Mouse (Mus musculus) liver, postnatal 0 days (tissue): ENCODE results near the gene Gm436.

Experiments
- CTCF ChIP-seq: sonication (generic); IDR thresholded peaks from 2 replicates; pipeline ENCODE4 v1.5.1; 2016; ENCODE audit warnings: antibody characterized with exemption, low read depth
- EP300 ChIP-seq: IDR thresholded peaks from 2 replicates; pipeline ENCODE4 v1.6.1; 2016; ENCODE audit warnings: antibody characterized with exemption, low read depth, mild to moderate bottlenecking

- TF ChIP-seq CTCF (no peak), EP300 (no peak)
These were observed 33.5 kb upstream of the Gm436 start for GRCm38 (mm10) chr4:144719691-144720090.
